Mouse (Mus musculus) ES-CJ7 (cell line): ENCODE data around the gene Pdzrn4.

Experiments used
- DNase-seq: peaks from one replicate; pipeline ENCODE4 v3.0.0; 2011; ENCODE audit warnings: low read depth, low spot score

Pdzrn4 gene

GRCm38 (mm10) chr15:92739887-92740286, 343.2 kb downstream of the Pdzrn4 start:
- no peak for DNase-seq

- DNase-seq: no peak
Observed at GRCm38 (mm10) chr15:92743624-92744023, 346.9 kb downstream of the Pdzrn4 start.

- DNase-seq: no peak
Observed at GRCm38 (mm10) chr15:92746081-92746480, 349.4 kb downstream of the Pdzrn4 start.

- no peak for DNase-seq
Observed at GRCm38 (mm10) chr15:92752167-92752566, 355.5 kb downstream of the Pdzrn4 start.

GRCm38 (mm10) chr15:92752578-92752977, 355.9 kb downstream of the Pdzrn4 start:
- DNase-seq: no peak

GRCm38 (mm10) chr15:92757085-92757903, 360.6 kb downstream of the Pdzrn4 start:
- DNase-seq: no peak

- DNase-seq: no peak
Observed at GRCm38 (mm10) chr15:92759001-92759400, 362.3 kb downstream of the Pdzrn4 start.

- no peak for DNase-seq
Observed at GRCm38 (mm10) chr15:92763303-92763702, 366.6 kb downstream of the Pdzrn4 start.

GRCm38 (mm10) chr15:92769535-92769934, 372.9 kb downstream of the Pdzrn4 start:
- no peak for DNase-seq

GRCm38 (mm10) chr15:92788036-92788435, 391.4 kb downstream of the Pdzrn4 start:
- no peak for DNase-seq

GRCm38 (mm10) chr15:92794275-92794674, 397.6 kb downstream of the Pdzrn4 start:
- DNase-seq: no peak

GRCm38 (mm10) chr15:92805934-92806333, 409.3 kb downstream of the Pdzrn4 start:
- DNase-seq: no peak

- no peak for DNase-seq
Observed at GRCm38 (mm10) chr15:92806352-92806751, 409.7 kb downstream of the Pdzrn4 start.
